Mouse (Mus musculus) embryonic facial prominence, embryonic 10.5 days (tissue): ENCODE measurements around the gene Scyl2. TPM values are rescaled to one million over a fixed set of nuclear protein-coding genes. Genes with fewer than 3 reads are reported as not detected.
A peak's percentile ranks its signal among the peaks of the same experiment; 100 is the strongest.

ENCODE experiments used
- DNase-seq: peaks from one replicate; pipeline ENCODE4 v3.0.0-alpha.2; 2017; ENCODE audit warnings: low spot score
- H3K27ac ChIP-seq: fragments of 300-500 bp; sonication (generic); replicated peaks from 2 replicates; pipeline ENCODE4 v1.5.1; 2016; ENCODE audit warnings: mild to moderate bottlenecking
- H3K27me3 ChIP-seq: fragments of 300-500 bp; sonication (generic); replicated peaks from 2 replicates; pipeline ENCODE4 v1.6.1; 2016; ENCODE audit warnings: low read depth, mild to moderate bottlenecking; ENCODE audit not compliant: poor library complexity, severe bottlenecking
- H3K36me3 ChIP-seq: fragments of 300-500 bp; sonication (generic); replicated peaks from 2 replicates; pipeline ENCODE4 v1.6.1; 2016; ENCODE audit warnings: mild to moderate bottlenecking, moderate library complexity
- H3K4me1 ChIP-seq: fragments of 300-500 bp; sonication (generic); 2 replicates; pipeline ENCODE4 v1.6.1; 2016
- H3K4me3 ChIP-seq: fragments of 300-500 bp; sonication (generic); 2 replicates; pipeline ENCODE4 v1.5.1; 2016; ENCODE audit warnings: mild to moderate bottlenecking, moderate library complexity
- H3K9me3 ChIP-seq: fragments of 300-500 bp; sonication (generic); 2 replicates; pipeline ENCODE4 v1.6.1; 2016; ENCODE audit warnings: mild to moderate bottlenecking
- WGBS: fragments of 180-500 bp; shearing (Covaris S2); methylation state at CpG from one replicate; pipeline ENCODE4 v1.1.7; 2016; 5-methylcytosine and 5-hydroxymethylcytosine counted together
- polyA plus RNA-seq: library from polyadenylated mRNA; unstranded; fragments of >200 nt; fragmentation: Nextera tagmentation; extraction: Ambion mirVana; gene quantifications from 2 replicates; pipeline ENCODE4 v1.2.1, GENCODE M21; 2016

Gene Scyl2
- 9.8 and 10.5 TPM in 2 replicates for polyA plus RNA-seq

DNA sequence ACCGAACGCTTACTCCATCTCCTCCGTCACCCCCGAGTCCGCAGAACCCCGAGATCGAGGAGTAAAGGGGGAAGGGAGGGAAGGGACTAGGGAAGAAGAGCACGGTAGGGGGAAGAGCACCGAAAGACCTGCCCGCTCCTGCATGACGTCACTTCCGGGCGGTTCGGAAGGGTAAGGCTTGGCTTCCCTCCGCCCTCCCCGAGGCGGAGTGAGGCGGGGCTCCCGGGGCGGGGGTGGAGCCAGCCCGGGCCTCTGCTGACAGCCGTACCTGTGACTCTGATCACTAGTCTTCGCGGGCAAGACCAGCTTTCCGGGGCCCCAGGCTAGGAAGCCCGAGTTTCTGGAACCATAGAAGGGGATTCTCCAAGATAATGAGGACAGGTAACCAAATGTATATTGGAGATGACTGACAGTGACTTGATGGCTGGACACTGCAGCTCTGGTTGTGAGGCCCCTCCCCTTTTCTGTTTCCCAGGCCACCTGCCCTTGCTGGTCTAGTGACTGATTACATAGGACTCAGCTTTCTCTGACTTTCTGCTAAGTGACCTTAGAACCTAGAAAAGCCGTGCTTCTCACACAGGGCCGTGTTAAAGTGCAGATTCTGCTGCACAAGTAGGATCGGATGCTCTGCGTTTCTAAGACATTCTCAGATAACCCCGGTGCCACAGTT lies at the start of gene Scyl2:
Gene Scyl2 (minus strand): TSS at position 147 of the 670 bp plus-strand sequence.
- H3K36me3 ChIP-seq: peaks cover 9% of the 10 kb centered on the region
- 5% methylated on average over 31 of the region's 31 CpGs for WGBS
- H3K4me1 ChIP-seq: peaks cover 12% of the 10 kb centered on the region
- DNase-seq: peak; percentile 94
- no peaks in the 10 kb centered on the region for H3K27me3 ChIP-seq
- H3K27ac ChIP-seq: peak within 1 kb of the TSS; percentile 94
- H3K9me3 ChIP-seq: no peaks in the 10 kb centered on the region
- H3K4me3 ChIP-seq: peak within 1 kb of the TSS; percentile 89

DNA sequence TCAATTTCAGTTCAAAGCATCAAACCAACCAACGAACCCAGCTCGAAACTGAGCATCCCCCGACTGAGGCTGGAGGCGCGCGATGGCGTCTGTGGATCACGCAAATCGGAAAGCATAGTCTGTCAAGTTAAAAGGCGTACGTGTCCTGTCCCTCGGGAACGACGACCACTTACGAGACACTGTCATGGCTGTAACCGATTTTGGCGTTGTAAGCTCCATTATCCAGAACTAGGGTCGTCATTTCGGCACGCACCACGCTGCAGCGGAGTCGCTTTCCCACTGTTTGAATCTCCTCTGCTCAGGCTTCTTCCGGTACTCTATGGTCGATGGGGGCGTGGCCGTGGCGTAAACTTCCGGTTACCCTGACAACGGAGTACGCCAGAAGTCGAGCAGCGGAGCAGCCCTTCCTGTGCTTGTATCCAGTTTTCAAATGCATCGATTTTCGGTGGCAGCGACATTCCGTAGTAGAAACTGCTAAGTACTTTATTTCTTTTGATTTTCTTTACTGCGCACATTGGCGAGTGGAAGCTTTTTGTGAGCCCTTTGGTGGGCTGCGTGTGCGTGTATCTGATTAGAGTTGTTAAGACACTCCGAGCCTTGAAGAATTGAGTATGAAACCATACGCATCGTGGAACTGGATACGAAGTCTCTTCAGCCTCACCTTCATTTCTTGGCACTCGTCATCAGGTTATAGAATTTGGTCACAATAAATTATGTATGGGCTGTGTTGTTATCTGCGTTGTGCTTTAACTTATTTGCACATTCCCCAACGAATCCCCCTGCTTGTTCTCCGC lies 46.1 kb upstream of the Scyl2 start, which contains the start of gene Actr6:
Gene Actr6 (minus strand): TSS at position 295 of the 794 bp plus-strand sequence.
- Histone ChIP-seq H3K36me3 (peaks cover 9% of the 10 kb centered on the region), H3K4me1 (peaks cover 16% of the 10 kb centered on the region), H3K27ac (peak within 1 kb of the TSS; percentile 79), H3K27me3 (no peaks in the 10 kb centered on the region), H3K4me3 (peak within 1 kb of the TSS; percentile 75), H3K9me3 (no peaks in the 10 kb centered on the region)
- DNase-seq: peak; percentile 93
- 2% methylated on average over 49 of the region's 49 CpGs for WGBS

DNA sequence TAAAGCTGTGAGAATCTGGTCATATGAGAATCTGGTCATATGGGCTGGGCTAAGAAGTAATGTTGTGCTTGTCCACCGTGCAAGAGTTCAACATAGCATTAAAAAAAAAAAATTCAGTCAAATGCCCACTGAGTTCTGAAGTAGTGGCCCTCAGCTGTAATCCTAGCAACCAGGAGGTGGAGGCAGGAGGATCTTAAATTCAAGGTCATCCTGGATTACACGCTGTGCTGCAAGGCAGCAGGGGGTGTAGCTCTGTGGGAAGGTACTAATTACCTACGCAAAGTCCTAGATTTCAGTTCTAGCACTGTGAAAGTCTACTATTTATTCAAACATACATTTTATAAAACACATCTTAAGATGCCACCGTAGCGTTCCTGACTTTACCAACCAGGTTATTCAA lies 45.3 kb upstream of the Scyl2 start:
- WGBS: 16% methylated on average over 5 of the region's 5 CpGs
- DNase-seq: no peak
- H3K9me3 ChIP-seq: no peaks in the 10 kb centered on the region
- peak overlapping the region; percentile 79; the same call in 1 of the 2 replicates for H3K27ac ChIP-seq
- peaks cover 16% of the 10 kb centered on the region for H3K4me1 ChIP-seq
- peak overlapping the region; percentile 75 for H3K4me3 ChIP-seq
- peaks cover 16% of the 10 kb centered on the region for H3K36me3 ChIP-seq
- no peaks in the 10 kb centered on the region for H3K27me3 ChIP-seq

DNA sequence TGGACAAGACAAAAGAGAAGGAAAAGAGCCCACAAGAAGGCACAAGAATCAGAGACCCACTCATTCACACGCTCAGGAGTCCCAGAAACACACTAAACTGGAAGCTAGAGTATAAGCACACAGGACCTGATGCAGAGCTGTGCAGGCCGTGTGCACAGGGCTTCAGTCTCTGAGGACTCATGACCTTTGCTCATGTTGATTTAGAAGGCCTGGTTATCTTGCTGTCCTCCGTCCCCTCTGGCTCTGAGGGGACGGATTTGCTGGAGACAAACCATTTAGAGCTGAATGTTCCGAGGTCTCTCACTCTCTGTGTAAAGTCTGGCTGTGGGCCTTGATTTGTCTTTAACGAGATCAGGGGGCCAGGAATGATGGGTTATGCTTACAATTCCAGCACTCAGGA lies 44.3 kb upstream of the Scyl2 start:
- H3K4me3 ChIP-seq: no peak overlapping the region

DNA sequence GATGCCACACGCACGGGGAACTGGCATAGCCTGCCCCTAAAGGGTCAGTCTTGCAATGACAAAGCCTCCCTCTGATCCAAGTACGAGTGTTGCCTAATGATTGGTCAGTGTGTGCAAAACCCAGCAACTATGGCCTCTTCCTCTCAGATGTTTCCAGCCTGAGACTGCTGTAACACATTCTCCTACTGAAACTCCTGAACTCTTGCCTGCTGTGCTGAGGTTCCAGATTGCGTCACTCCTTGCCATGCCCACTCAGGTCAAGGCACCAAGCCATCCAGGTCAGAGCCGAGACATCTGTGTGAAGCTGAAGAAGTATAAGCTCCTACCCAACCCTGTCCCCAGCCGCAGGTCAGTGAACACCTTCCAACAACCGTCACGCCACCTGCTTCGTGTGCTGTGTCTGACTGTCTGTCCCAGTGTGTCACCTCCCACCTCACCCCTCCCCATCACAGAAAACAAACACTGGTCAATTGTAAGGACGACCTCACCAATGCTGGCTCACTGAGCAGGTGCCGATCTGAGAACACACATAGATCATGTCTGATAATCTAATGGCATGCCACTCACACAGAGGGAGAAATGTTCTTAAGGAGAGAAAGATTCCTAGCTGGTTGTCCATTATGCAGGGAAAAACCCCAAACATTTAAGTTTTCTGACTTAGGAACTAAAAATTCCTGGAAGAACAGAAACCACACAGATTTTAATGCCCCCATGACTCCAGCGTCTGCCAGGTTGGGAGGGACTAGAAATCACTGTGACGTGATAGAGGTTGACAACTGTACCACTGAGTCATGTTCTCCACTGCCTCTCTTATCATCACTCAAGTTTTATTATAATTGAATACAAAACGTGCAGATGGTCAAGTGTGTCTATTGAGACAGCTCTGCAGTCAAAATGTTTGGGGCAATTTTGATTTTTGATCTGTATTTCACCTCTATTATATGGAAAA lies 36.4 kb upstream of the Scyl2 start:
- Histone ChIP-seq H3K4me3 (no peak overlapping the region), H3K27ac (no peak overlapping the region), H3K36me3 (peaks cover 75% of the 10 kb centered on the region), H3K27me3 (no peaks in the 10 kb centered on the region), H3K9me3 (no peaks in the 10 kb centered on the region), H3K4me1 (no peaks in the 10 kb centered on the region)
- 93% methylated on average over 14 of the region's 14 CpGs for WGBS
- no peak for DNase-seq

More for the DNA sequence above, 44.3 kb upstream of the Scyl2 start:
- Histone ChIP-seq H3K27me3 (no peaks in the 10 kb centered on the region), H3K27ac (no peak overlapping the region), H3K36me3 (peaks cover 25% of the 10 kb centered on the region), H3K4me1 (peaks cover 16% of the 10 kb centered on the region), H3K9me3 (no peaks in the 10 kb centered on the region)
- 86% methylated on average over 6 of the region's 6 CpGs for WGBS
- DNase-seq: no peak

DNA sequence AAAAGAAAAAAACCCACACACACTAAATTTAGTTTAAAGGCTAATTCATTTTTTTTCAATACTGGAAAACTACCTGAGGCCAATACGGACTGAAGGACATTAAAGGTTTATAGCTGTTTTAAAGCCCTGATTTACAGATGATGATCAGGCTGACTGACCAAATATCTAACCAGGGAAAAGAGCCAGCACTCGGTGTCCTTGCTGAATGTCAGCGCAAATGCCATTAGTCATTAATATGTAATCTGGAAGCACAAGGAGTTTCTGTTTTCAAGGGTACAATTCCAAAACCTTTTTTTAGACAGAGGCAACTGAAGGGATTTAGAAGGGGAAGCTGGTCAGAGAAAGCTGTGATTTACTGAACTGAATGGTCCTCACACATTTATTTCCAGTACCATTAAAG lies 34.7 kb upstream of the Scyl2 start:
- H3K27me3 ChIP-seq: no peaks in the 10 kb centered on the region
- no peaks in the 10 kb centered on the region for H3K9me3 ChIP-seq
- H3K36me3 ChIP-seq: peaks cover 68% of the 10 kb centered on the region
- no peak overlapping the region for H3K4me3 ChIP-seq
- H3K4me1 ChIP-seq: no peaks in the 10 kb centered on the region
- WGBS: 96% methylated on average over 3 of the region's 3 CpGs
- no peak overlapping the region for H3K27ac ChIP-seq
- DNase-seq: no peak

DNA sequence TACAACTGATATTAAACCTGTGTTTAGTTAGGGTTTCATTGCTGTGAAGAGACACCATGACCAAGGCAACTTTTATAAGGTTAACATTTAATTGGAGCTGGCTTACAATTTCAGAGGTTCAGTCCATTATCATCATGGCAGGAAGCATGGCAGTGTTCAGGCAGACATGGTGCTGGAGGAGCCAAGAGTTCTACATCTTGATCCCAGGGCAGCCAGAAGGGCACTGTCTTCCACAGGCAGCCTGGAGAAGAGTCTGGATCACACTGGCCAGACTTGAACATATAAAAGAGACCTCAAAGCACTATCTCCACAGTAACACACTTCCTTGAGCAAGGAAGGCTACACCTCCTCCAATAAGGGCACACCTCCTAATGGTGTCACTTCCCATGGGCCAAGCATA lies 34.2 kb upstream of the Scyl2 start:
- H3K9me3 ChIP-seq: no peaks in the 10 kb centered on the region
- no peak for DNase-seq
- H3K27me3 ChIP-seq: no peaks in the 10 kb centered on the region
- no peak overlapping the region for H3K4me3 ChIP-seq
- H3K27ac ChIP-seq: no peak overlapping the region
- peaks cover 68% of the 10 kb centered on the region for H3K36me3 ChIP-seq
- H3K4me1 ChIP-seq: no peaks in the 10 kb centered on the region

DNA sequence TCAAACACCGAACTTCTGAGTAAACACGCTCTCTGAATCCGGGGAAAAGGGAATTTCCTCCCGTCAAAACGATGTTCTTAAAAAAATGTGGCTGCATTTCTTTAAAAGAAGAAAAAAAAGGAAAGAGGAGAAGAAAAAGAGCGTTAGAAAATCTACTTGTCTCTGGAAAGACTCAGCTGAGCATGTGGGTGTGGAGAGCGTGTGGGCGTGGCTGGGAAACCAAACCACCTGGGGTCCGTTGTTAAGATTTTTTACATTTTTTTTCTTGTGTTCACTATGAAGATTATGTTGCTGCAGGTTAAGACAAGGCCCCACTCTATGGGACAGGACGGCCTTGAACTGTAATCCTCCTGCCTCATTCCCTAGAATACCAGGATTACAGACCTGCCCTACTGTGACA lies 28.8 kb upstream of the Scyl2 start:
- no peak overlapping the region for H3K27ac ChIP-seq
- H3K27me3 ChIP-seq: no peaks in the 10 kb centered on the region
- peaks cover 70% of the 10 kb centered on the region for H3K36me3 ChIP-seq
- no peaks in the 10 kb centered on the region for H3K4me1 ChIP-seq
- no peak for DNase-seq
- no peaks in the 10 kb centered on the region for H3K9me3 ChIP-seq
- WGBS: 92% methylated on average over 10 of the region's 10 CpGs
- no peak overlapping the region for H3K4me3 ChIP-seq

DNA sequence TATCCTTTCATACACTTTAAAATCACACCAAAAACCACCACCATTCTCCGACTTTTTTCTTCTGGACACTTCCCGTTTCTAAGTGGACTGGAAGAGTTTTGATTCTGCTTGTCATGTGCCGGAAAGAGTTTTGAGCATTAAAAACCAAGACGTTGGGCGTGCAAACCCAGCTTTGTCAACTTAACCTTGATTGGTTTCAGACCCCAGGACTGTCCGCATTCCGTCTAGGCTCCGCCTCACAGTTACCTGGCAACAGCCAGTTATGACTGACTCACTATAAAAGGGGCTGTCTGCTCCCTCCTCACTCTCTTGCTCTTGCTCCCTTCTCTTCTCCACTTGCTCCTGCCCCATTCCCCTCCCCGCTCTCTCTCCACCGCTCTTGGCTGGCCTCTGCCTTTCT lies 22.6 kb upstream of the Scyl2 start:
- DNase-seq: peak; percentile 42
- Histone ChIP-seq H3K27ac (no peak overlapping the region), H3K9me3 (no peaks in the 10 kb centered on the region), H3K27me3 (no peaks in the 10 kb centered on the region), H3K4me3 (peak overlapping the region; percentile 29; the same call in 1 of the 2 replicates), H3K4me1 (peaks cover 7% of the 10 kb centered on the region), H3K36me3 (peaks cover 33% of the 10 kb centered on the region)
- 29% methylated on average over 10 of the region's 10 CpGs for WGBS

DNA sequence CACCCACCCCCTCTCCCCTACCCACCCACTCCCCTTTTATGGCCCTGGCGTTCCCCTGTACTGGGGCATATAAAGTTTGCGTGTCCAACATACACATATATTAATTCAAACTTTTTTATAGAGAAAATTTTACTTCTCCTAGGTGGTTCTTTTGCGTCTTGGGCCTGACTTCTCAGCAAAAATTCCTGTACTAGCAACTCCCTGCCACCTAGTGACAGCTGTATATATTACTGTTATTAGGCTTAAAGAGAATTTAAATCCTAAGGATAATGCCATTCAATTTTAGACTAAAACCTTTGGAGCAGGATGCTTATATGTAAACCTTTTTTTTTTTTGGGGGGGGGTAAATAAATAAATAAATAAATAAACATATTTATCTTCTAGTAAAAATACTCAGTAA lies 21.3 kb upstream of the Scyl2 start:
- H3K27ac ChIP-seq: no peak overlapping the region
- peaks cover 20% of the 10 kb centered on the region for H3K36me3 ChIP-seq
- no peaks in the 10 kb centered on the region for H3K27me3 ChIP-seq
- H3K4me3 ChIP-seq: no peak overlapping the region
- no peaks in the 10 kb centered on the region for H3K9me3 ChIP-seq
- peaks cover 7% of the 10 kb centered on the region for H3K4me1 ChIP-seq
- 83% methylated on average over 3 of the region's 3 CpGs for WGBS
- no peak for DNase-seq

DNA sequence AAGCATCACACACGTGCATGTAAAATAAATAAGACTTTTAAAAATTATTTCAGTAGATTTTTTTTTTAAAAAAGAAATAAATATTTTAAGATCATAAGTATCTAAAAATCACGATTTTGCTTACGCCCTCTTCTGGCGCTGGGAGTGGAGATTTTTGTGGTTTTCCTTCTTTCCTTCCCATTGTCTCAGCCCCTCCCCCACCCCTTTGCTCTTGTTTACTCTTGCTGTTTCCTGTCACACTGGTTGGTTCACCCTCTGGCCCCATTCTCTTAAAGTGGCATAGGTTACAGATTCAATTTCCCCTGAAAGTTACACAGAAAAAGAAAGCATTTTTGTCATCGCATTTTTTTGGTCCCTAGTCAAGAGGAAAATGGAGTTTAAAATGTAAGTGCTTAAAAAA lies 17.0 kb upstream of the Scyl2 start:
- Histone ChIP-seq H3K36me3 (no peaks in the 10 kb centered on the region), H3K27ac (no peak overlapping the region), H3K27me3 (no peaks in the 10 kb centered on the region), H3K9me3 (no peaks in the 10 kb centered on the region), H3K4me3 (no peak overlapping the region), H3K4me1 (no peaks in the 10 kb centered on the region)
- DNase-seq: peak; percentile 34
- 50% methylated on average over 5 of the region's 5 CpGs for WGBS

DNA sequence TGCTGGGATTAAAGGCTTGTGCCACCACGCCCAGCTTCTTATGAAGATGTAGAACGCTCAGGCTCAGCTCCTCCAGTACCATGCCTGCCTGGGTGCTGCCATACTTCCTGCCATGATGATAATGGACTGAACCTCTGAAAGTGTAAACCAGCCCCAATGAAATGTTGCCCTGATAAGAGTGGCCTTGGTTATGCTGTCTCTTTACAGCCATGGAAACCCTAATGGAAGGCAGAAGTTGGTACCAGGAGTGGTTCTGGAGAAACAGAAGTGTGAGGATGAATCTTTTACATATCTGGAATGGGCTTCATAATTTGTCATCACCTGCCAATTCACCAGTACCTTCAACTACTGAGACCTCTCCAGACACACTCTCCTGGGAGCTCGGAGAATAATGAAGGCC lies 11.9 kb upstream of the Scyl2 start:
- no peak overlapping the region for H3K27ac ChIP-seq
- no peaks in the 10 kb centered on the region for H3K4me1 ChIP-seq
- no peaks in the 10 kb centered on the region for H3K36me3 ChIP-seq
- WGBS: 92% methylated on average over 3 of the region's 3 CpGs
- no peak for DNase-seq
- no peaks in the 10 kb centered on the region for H3K27me3 ChIP-seq
- H3K4me3 ChIP-seq: no peak overlapping the region
- H3K9me3 ChIP-seq: no peaks in the 10 kb centered on the region
